Mouse (Mus musculus): ENCODE measurements around the gene Gm7544.
"Not testable (repeated sequence)": the region's sequence is repeated elsewhere in the genome, so short reads cannot be mapped to it uniquely, and the experiment has no call there.

Gm7544 gene

DNA sequence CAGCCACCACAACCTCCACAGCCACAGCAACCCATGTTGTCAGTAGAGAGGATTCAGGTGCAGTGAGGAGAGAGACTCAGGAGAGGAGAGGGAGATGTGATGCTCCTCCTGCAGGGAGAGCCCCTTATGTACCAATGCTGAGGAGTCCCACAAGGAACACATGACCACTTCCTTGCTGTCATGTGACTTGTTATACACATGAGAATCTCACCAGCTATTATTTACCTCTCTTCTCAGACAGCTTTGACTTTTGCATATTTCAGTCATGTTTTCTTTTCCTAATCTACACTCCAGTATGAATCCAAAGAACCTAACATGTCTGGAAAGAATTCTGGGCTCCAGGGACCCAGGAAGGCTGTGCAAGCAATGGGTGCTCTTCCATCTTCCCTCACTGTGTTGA lies at the start of gene Gm7544:
TSS of gene Gm7544 (minus strand) at position 101 of the 400 bp plus-strand sequence.
- not testable (repeated sequence) for DNase-seq (ENCODE audit: low spot score)

DNA sequence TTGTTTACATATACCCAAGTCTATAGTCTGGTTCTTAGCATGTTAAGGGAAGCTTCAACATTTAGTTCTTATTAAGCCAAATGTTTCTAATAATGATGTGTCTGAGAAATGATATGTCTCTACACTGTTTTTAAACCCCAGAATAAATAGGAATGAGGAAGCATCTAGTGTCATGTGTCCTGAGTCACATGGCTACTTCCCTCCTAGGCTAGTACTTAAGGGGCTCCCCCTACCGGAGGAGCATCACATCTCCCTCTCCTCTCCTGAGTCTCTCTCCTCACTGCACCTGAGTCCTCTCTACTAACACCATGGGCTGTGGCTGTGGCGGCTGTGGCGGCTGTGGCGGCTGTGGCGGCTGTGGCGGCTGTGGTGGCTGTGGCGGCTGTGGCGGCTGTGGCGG lies 44.5 kb upstream of the Gm7544 start, which contains the start of gene Gm47959:
TSS of gene Gm47959 (plus strand) at position 243 of the 400 bp plus-strand sequence.
- not testable (repeated sequence) for DNase-seq (ENCODE audit: low spot score)

- no peak for DNase-seq (ENCODE audit: low spot score)
These were observed 38.1 kb upstream of the Gm7544 start for GRCm38 (mm10) chr1:82993947-82994346.

DNA sequence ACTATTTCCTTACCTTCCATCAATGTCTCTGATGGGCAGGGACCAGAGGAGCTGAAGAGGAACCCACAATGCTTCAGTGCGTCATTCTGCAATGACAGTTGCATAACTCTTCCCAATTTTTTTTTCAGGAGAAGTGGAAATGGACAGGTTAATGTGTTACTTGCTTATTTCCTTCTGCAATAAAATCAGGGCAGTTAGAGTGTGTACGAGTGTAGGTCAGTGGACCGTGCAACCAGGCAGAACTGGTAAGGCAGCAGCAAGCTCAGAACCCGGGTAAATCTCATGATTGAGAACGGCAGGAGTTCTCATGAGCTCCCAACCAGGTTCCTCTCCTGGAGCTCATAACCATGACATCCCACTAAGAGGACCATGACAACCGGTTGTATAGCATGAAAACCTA lies 36.3 kb upstream of the Gm7544 start:
- no peak for DNase-seq (ENCODE audit: low spot score)

GRCm38 (mm10) chr1:82991596-82991995 lies 35.8 kb upstream of the Gm7544 start:
- DNase-seq (ENCODE audit: low spot score), result no peak

DNA sequence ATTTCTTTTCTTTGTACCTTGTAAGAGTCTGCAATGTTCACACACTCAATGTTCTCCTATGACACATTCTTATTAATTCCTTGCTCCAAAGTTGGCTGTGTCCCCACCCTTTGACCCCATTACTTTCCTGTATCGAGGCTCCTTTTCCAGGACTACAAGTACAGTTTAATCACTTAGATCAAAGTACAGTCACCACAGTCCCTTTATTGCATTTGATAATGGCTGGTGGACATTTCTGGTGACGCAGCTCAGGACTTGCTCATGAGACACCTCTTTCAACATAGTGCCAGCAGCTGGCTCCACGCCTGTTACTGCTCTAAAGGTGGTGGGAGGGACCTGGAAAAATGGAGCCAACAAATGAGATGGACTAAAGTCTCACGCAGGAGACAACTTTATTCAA lies 35.2 kb upstream of the Gm7544 start:
- no peak for DNase-seq (ENCODE audit: low spot score)

DNA sequence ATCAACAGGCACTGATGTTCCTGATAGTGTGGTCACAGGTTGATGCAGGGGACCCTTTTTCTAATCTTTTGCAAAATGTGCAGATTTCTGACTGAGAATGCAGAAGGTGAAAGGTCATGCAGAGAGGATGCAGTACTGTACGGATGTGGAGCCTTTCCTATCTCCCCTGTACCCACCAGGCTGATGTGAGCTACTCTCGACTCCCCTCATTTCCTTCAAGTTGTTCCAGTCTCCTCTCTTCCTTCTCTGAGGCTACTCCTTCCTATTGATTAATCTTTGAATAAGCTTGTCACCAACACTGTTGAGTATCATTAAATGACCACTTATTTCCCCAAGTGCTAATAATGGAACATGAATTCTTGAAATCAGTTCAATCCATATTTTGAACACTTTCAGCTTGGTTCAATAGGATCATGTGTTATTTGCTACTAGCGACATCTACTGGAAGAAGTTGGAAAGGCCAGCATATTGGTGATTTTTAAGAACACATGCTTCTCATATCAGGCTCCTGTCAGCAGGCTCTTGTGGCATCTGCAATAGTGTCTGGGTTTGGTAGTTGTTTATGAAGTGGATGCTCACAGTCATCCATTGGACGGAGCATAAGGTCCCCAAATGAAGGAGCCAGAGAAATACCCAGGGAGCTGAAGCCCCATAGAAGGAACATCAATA lies 31.9 kb upstream of the Gm7544 start:
- peak; percentile 75 for DNase-seq (ENCODE audit: low spot score)

DNA sequence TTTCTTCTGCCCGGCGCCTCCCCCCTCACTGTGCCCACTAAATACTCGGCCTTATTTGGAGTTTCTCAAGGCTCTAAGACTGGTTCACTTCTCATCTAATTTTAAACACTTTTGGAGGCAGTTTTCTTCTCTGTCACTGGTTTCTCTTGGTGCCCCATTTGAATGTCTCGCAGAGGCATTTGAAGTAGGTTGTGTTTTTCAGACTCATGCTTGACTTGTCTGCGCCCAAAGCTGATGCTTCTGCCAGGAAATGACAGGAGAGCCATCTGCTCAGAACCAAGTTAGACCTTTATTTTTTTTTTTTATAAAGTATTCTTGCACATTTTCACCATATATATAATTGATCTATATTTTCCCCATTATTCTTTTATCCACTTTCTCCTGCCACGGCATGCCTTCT lies 30.9 kb upstream of the Gm7544 start:
- DNase-seq (ENCODE audit: low spot score), result no peak

DNA sequence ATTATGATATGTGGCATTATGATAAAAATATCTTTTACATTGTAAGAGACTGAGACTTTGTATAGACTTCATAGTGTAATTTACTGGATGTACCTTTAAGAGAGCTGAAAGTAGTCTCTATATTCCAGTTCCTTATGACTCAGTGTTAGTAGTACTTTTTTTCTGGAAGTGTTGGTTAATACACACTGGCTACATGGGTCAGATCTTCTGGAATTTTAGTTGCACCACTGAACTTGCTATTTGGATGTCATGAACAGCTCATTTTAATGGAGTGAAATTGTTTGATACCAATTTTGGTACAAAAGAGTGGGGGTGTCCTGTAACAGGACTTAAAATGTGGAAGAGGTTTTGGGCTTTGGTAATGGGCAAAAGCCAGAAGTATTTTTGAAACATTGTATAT lies 22.0 kb upstream of the Gm7544 start:
- no peak for DNase-seq (ENCODE audit: low spot score)

- peak; percentile 58 for DNase-seq (ENCODE audit: low spot score)
These were observed 19.9 kb upstream of the Gm7544 start for GRCm38 (mm10) chr1:82975750-82976149.

- peak; percentile 70 for DNase-seq (ENCODE audit: low spot score)
These were observed 18.5 kb upstream of the Gm7544 start for GRCm38 (mm10) chr1:82974342-82974741.

DNA sequence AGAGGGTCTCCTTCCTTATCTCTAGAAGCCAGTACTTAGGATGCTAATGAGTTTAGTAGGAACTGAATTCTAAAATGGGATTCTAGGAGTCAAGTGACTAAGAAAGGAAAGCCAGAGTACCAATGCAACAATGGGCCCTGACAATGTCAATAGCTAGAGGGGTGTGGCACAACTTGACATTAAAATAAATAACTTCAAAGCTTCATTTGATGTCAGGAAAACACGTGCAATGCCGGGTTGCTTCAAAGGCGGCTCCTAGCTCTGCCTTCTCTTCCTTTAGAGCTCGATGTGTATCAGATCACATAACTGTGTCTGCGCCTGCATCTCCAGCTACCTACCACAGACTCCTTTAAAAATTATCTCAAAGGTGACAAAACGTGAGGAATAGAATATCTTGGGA lies 18.1 kb upstream of the Gm7544 start:
- DNase-seq (ENCODE audit: low spot score), result peak; percentile 56

GRCm38 (mm10) chr1:82973244-82973643 lies 17.4 kb upstream of the Gm7544 start:
- DNase-seq (ENCODE audit: low spot score), result no peak

DNA sequence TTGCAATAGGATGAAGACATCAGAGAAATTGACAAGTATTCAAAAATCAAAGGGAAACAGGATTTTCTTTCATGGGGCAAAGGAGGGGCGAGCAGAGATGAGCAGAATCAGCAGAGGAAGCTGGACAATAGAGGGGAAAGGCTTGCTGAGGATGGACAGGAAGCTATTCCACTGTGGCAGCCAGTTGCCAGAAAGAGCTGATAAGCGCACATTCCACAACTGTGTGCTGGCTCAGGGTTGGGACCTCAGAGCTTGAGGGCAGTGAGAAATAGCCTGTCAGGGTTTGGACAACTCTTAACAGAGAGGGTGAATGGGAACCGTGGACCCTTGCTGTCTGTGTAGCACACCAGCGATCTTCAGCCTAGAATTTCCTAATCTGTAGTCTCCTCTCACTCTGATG lies 16.2 kb upstream of the Gm7544 start:
- peak; percentile 50 for DNase-seq (ENCODE audit: low spot score)

DNA sequence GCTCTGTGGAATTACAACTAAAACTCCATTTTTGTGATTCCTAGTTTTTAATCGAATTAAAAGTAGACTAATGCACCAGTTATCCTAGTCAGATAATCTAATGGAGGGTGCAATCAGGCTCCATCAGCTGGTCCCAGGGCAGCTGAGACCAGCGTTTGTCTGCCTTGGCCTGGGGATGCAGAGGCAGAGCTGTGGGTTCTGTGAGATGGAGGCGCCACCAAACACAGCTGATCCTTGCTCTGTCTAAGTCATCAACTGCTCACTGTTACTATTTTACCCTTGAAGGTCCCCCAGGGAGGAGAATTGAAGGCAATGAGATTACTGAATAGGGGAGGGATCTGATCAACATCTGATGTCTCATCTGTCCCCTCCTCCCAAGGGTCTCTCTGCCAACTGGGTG lies 10.6 kb upstream of the Gm7544 start:
- no peak for DNase-seq (ENCODE audit: low spot score)

DNA sequence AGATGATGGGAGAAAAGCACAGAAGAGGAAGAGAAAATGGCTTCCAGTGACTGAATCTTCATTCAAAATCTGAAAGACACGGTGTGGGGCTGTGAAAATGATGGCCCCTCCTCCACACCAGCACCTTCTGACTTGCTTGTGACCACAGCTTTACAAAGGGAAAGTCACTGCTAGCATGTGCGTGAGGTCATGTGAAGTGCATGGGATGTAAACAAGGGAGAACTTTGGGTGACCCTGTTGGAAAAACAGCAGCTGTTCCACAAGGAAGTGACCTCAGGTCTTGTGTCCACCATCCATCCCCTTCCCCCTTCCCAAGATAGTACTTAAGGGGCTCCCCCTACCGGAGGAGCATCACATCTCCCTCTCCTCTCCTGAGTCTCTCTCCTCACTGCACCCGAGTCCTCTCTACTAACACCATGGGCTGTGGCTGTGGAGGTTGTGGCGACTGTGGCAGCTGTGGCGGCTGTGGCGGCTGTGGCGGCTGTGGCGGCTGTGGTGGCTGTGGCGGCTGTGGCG lies 4.1 kb upstream of the Gm7544 start, which contains the start of gene Gm47955:
TSS of gene Gm47955 (plus strand) at position 417 of the 516 bp plus-strand sequence.
- DNase-seq (ENCODE audit: low spot score), result no peak

- DNase-seq (ENCODE audit: low spot score), result no peak
These were observed 7.2 kb downstream of the Gm7544 start for GRCm38 (mm10) chr1:82948601-82949000.

- DNase-seq (ENCODE audit: low spot score), result not testable (repeated sequence)
These were observed 9.8 kb downstream of the Gm7544 start for GRCm38 (mm10) chr1:82946029-82946428.

- not testable (repeated sequence) for DNase-seq (ENCODE audit: low spot score)
These were observed 12.5 kb downstream of the Gm7544 start, which contains the start of gene A030003K21Rik for GRCm38 (mm10) chr1:82943295-82943694. A030003K21Rik (minus strand) TSS chr1:82943388.

GRCm38 (mm10) chr1:82942505-82942904 lies 13.3 kb downstream of the Gm7544 start:
- peak; percentile 52 for DNase-seq (ENCODE audit: low spot score)

DNA sequence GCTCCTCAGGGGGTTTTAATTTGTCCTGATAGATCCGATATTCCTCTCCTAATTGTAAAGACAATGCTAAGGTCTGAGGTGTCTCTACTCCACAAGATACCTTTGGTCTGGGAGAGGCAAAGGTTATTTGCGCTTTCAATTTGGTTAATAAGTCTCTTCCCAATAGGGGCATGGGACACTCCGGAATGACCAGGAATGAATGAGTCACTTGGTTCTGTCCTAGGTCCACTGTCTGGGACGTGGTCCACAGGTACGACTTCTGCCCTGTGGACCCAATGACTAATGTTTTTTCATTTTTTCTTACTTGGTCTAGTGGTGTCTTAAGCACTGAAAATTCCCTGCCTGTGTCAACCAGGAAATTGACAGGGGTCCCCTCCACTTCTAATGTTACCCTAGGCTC lies 17.1 kb downstream of the Gm7544 start:
- no peak for DNase-seq (ENCODE audit: low spot score)

- not testable (repeated sequence) for DNase-seq (ENCODE audit: low spot score)
These were observed 24.5 kb downstream of the Gm7544 start, which contains the start of gene Gm6217 for GRCm38 (mm10) chr1:82931326-82931725. Gm6217 (minus strand) TSS chr1:82931399.

GRCm38 (mm10) chr1:82930558-82930957 lies 25.3 kb downstream of the Gm7544 start:
- peak; percentile 62 for DNase-seq (ENCODE audit: low spot score)

GRCm38 (mm10) chr1:82924650-82925049 lies 31.2 kb downstream of the Gm7544 start, which contains the start of gene A030014E15Rik:
A030014E15Rik (plus strand) TSS chr1:82924917.
- DNase-seq (ENCODE audit: low spot score), result peak; percentile 20
